Mouse (Mus musculus) midbrain, embryonic 14.5 days (tissue): ENCODE measurements at regions not wholly inside any gene's neighbourhood (a gene's known extent, or its start where the extent isn't known, plus 50 kb on each side); places are given as distances from the start of the nearest gene placed in this dataset.

Experiments
- ATAC-seq: fragments of 200-750 bp; cut with Nextera tagmentation; 2 replicates; pipeline ENCODE4 v1.8.0; 2017; ENCODE audit warnings: moderate number of reproducible peaks, moderate library complexity; ENCODE audit not compliant: low FRiP score, low TSS enrichment
- DNase-seq: peaks from one replicate; pipeline ENCODE4 v3.0.0-alpha.2; 2015
- H3K27ac ChIP-seq: fragments of 300-500 bp; sonication (generic); replicated peaks from 2 replicates; pipeline ENCODE4 v1.5.1; 2014; ENCODE audit warnings: mild to moderate bottlenecking, low read depth, low read length, moderate library complexity
- H3K27me3 ChIP-seq: fragments of 300-500 bp; sonication (generic); 2 replicates; pipeline ENCODE4 v1.6.1; 2014; ENCODE audit warnings: low read length, control low read depth, mixed read lengths; ENCODE audit not compliant: control insufficient read depth, insufficient read depth
- H3K36me3 ChIP-seq: fragments of 300-500 bp; sonication (generic); 2 replicates; pipeline ENCODE4 v1.6.1; 2014; ENCODE audit warnings: low read length, control low read depth; ENCODE audit not compliant: control insufficient read depth, insufficient read depth
- H3K4me1 ChIP-seq: fragments of 300-500 bp; sonication (generic); 2 replicates; pipeline ENCODE4 v1.6.1; 2014; ENCODE audit warnings: mild to moderate bottlenecking, antibody characterized with exemption, low read length, control low read depth; ENCODE audit not compliant: control insufficient read depth, insufficient read depth
- H3K4me2 ChIP-seq: fragments of 300-500 bp; sonication (generic); 2 replicates; pipeline ENCODE4 v1.6.1; 2014; ENCODE audit warnings: mild to moderate bottlenecking, low read length, moderate library complexity
- H3K4me3 ChIP-seq: fragments of 300-500 bp; sonication (generic); replicated peaks from 2 replicates; pipeline ENCODE4 v1.5.1; 2014; ENCODE audit warnings: low read depth, low read length
- H3K9ac ChIP-seq: fragments of 300-500 bp; sonication (generic); replicated peaks from 2 replicates; pipeline ENCODE4 v1.6.1; 2014; ENCODE audit warnings: mild to moderate bottlenecking, low read length, moderate library complexity
- H3K9me3 ChIP-seq: fragments of 300-500 bp; sonication (generic); 2 replicates; pipeline ENCODE4 v1.6.1; 2016; ENCODE audit warnings: low read length, control low read depth, mixed read lengths; ENCODE audit not compliant: control insufficient read depth
- WGBS: fragments of 180-500 bp; shearing (Covaris S2); extraction: QIAGEN DNeasy Blood & Tissue Kit; methylation state at CpG from one replicate; pipeline ENCODE4 v1.1.7; 2014; 5-methylcytosine and 5-hydroxymethylcytosine counted together

- DNase-seq (peak; percentile 8), ATAC-seq (no peak)
- Histone ChIP-seq H3K9me3 (no peaks in the 10 kb centered on the region), H3K4me3 (no peak overlapping the region), H3K9ac (no peak overlapping the region), H3K36me3 (no peaks in the 10 kb centered on the region), H3K27me3 (no peaks in the 10 kb centered on the region), H3K27ac (no peak overlapping the region), H3K4me2 (no peak overlapping the region), H3K4me1 (no peaks in the 10 kb centered on the region)
- WGBS, result 72% methylated on average over 2 of the region's 2 CpGs
Observed at GRCm38 (mm10) chr13:70963384-70963783, 121.8 kb upstream of the Adamts16 start.

GRCm38 (mm10) chr13:70934309-70935037 lies 92.9 kb upstream of the Adamts16 start:
- no peak for ATAC-seq
- no peaks in the 10 kb centered on the region for H3K4me1 ChIP-seq
- no peak overlapping the region for H3K4me3 ChIP-seq
- H3K36me3 ChIP-seq, result no peaks in the 10 kb centered on the region
- H3K27me3 ChIP-seq, result no peaks in the 10 kb centered on the region
- WGBS, result 86% methylated on average over 7 of the region's 7 CpGs
- H3K9me3 ChIP-seq, result no peaks in the 10 kb centered on the region
- no peak overlapping the region for H3K27ac ChIP-seq
- no peak overlapping the region for H3K9ac ChIP-seq
- H3K4me2 ChIP-seq, result no peak overlapping the region
- no peak for DNase-seq

GRCm38 (mm10) chr13:70913834-70914233 lies 72.2 kb upstream of the Adamts16 start:
- ATAC-seq, result no peak
- Histone ChIP-seq H3K36me3 (no peaks in the 10 kb centered on the region), H3K27me3 (no peaks in the 10 kb centered on the region), H3K9me3 (no peaks in the 10 kb centered on the region), H3K4me3 (no peak overlapping the region), H3K4me1 (no peaks in the 10 kb centered on the region), H3K27ac (no peak overlapping the region), H3K4me2 (no peak overlapping the region), H3K9ac (no peak overlapping the region)
- 94% methylated on average over 1 of the region's 1 CpGs for WGBS
- DNase-seq, result no peak

GRCm38 (mm10) chr13:70910934-70911333 lies 69.3 kb upstream of the Adamts16 start:
- ATAC-seq, result no peak
- H3K36me3 ChIP-seq, result no peaks in the 10 kb centered on the region
- no peak overlapping the region for H3K4me2 ChIP-seq
- H3K4me1 ChIP-seq, result no peaks in the 10 kb centered on the region
- DNase-seq, result no peak
- H3K4me3 ChIP-seq, result no peak overlapping the region
- no peak overlapping the region for H3K27ac ChIP-seq
- no peaks in the 10 kb centered on the region for H3K9me3 ChIP-seq
- H3K27me3 ChIP-seq, result no peaks in the 10 kb centered on the region
- H3K9ac ChIP-seq, result no peak overlapping the region

- no peak for DNase-seq
- no peaks in the 10 kb centered on the region for H3K9me3 ChIP-seq
- no peak for ATAC-seq
- no peak overlapping the region for H3K4me3 ChIP-seq
- no peaks in the 10 kb centered on the region for H3K27me3 ChIP-seq
- no peak overlapping the region for H3K9ac ChIP-seq
- no peaks in the 10 kb centered on the region for H3K4me1 ChIP-seq
- no peak overlapping the region for H3K4me2 ChIP-seq
- H3K27ac ChIP-seq, result no peak overlapping the region
- H3K36me3 ChIP-seq, result no peaks in the 10 kb centered on the region
Observed at GRCm38 (mm10) chr13:70904834-70905233, 63.2 kb upstream of the Adamts16 start.

- ATAC-seq (no peak), DNase-seq (no peak)
- Histone ChIP-seq H3K4me2 (no peak overlapping the region), H3K4me1 (no peaks in the 10 kb centered on the region), H3K4me3 (no peak overlapping the region), H3K27me3 (no peaks in the 10 kb centered on the region), H3K9ac (no peak overlapping the region), H3K36me3 (no peaks in the 10 kb centered on the region), H3K9me3 (no peaks in the 10 kb centered on the region), H3K27ac (no peak overlapping the region)
- WGBS, result 37% methylated on average over 8 of the region's 8 CpGs
Observed at GRCm38 (mm10) chr13:70903831-70904230, 62.2 kb upstream of the Adamts16 start.

- DNase-seq, result no peak
- no peak overlapping the region for H3K9ac ChIP-seq
- H3K4me3 ChIP-seq, result no peak overlapping the region
- no peaks in the 10 kb centered on the region for H3K36me3 ChIP-seq
- WGBS, result 88% methylated on average over 2 of the region's 2 CpGs
- ATAC-seq, result no peak
- H3K9me3 ChIP-seq, result no peaks in the 10 kb centered on the region
- no peaks in the 10 kb centered on the region for H3K4me1 ChIP-seq
- H3K27ac ChIP-seq, result no peak overlapping the region
- H3K4me2 ChIP-seq, result no peak overlapping the region
- H3K27me3 ChIP-seq, result no peaks in the 10 kb centered on the region
Observed at GRCm38 (mm10) chr13:70903150-70903549, 61.5 kb upstream of the Adamts16 start.

- Histone ChIP-seq H3K4me3 (no peak overlapping the region), H3K4me1 (no peaks in the 10 kb centered on the region), H3K27me3 (no peaks in the 10 kb centered on the region), H3K4me2 (no peak overlapping the region), H3K9ac (no peak overlapping the region), H3K36me3 (no peaks in the 10 kb centered on the region), H3K9me3 (no peaks in the 10 kb centered on the region), H3K27ac (no peak overlapping the region)
- WGBS, result 50% methylated on average over 10 of the region's 10 CpGs
- no peak for ATAC-seq
- DNase-seq, result no peak
Observed at GRCm38 (mm10) chr13:70902727-70903126, 61.1 kb upstream of the Adamts16 start.

- H3K9me3 ChIP-seq, result no peaks in the 10 kb centered on the region
Observed at GRCm38 (mm10) chr13:70891634-70892033, 50.0 kb upstream of the Adamts16 start.

More at GRCm38 (mm10) chr13:70891634-70892033, 50.0 kb upstream of the Adamts16 start:
- no peak for ATAC-seq
- no peak overlapping the region for H3K4me2 ChIP-seq
- H3K4me3 ChIP-seq, result no peak overlapping the region
- H3K27ac ChIP-seq, result no peak overlapping the region
- no peaks in the 10 kb centered on the region for H3K36me3 ChIP-seq
- no peak overlapping the region for H3K9ac ChIP-seq
- no peaks in the 10 kb centered on the region for H3K4me1 ChIP-seq
- WGBS, result 68% methylated on average over 5 of the region's 5 CpGs
- H3K27me3 ChIP-seq, result no peaks in the 10 kb centered on the region
- DNase-seq, result no peak
